Mouse (Mus musculus): ENCODE measurements at regions not wholly inside any gene's neighbourhood (a gene's known extent, or its start where the extent isn't known, plus 50 kb on each side); places are given as distances from the start of the nearest gene placed in this dataset.

- peaks cover 10% of the 10 kb centered on the region for H3K4me1 ChIP-seq (ENCODE audit: control insufficient read depth, insufficient read depth, low read length)
- ATAC-seq: no peak
These were observed 72.2 kb upstream of the Nkd1 start for GRCm38 (mm10) chr8:88449001-88449400.

GRCm38 (mm10) chr8:88449534-88449933 is 71.6 kb upstream of the Nkd1 start:
- no peaks in the 10 kb centered on the region for H3K36me3 ChIP-seq (ENCODE audit: control insufficient read depth, insufficient read depth, low read length)
- no peaks in the 10 kb centered on the region for H3K9me3 ChIP-seq (ENCODE audit: control insufficient read depth, low read length)
- no peak for ATAC-seq
- WGBS: 73% methylated on average over 5 of the region's 5 CpGs
- peaks cover 11% of the 10 kb centered on the region for H3K4me1 ChIP-seq (ENCODE audit: control insufficient read depth, insufficient read depth, low read length)
- no peak overlapping the region for H3K9ac ChIP-seq (ENCODE audit: low read depth, low read length)
- no peak overlapping the region for H3K27ac ChIP-seq (ENCODE audit: low read length)
- no peak overlapping the region for H3K4me3 ChIP-seq (ENCODE audit: low read length)
- H3K27me3 ChIP-seq (replicated peaks; ENCODE audit: control insufficient read depth, insufficient read depth, low read length): peaks cover 36% of the 10 kb centered on the region
- no peak overlapping the region for H3K4me2 ChIP-seq (ENCODE audit: low read depth, low read length)

More at GRCm38 (mm10) chr8:88449001-88449400, 72.2 kb upstream of the Nkd1 start:
- no peak overlapping the region for H3K4me3 ChIP-seq (ENCODE audit: low read length)
- H3K9ac ChIP-seq (ENCODE audit: low read depth, low read length): no peak overlapping the region
- 89% methylated on average over 9 of the region's 9 CpGs for WGBS
- H3K4me2 ChIP-seq (ENCODE audit: low read depth, low read length): no peak overlapping the region
- peaks cover 31% of the 10 kb centered on the region for H3K27me3 ChIP-seq (replicated peaks; ENCODE audit: control insufficient read depth, insufficient read depth, low read length)
- H3K9me3 ChIP-seq (ENCODE audit: control insufficient read depth, low read length): no peaks in the 10 kb centered on the region
- H3K27ac ChIP-seq (ENCODE audit: low read length): no peak overlapping the region
- no peaks in the 10 kb centered on the region for H3K36me3 ChIP-seq (ENCODE audit: control insufficient read depth, insufficient read depth, low read length)

GRCm38 (mm10) chr8:88450864-88451657 is 70.1 kb upstream of the Nkd1 start:
- Histone ChIP-seq H3K27ac (ENCODE audit: low read length) (no peak overlapping the region), H3K36me3 (ENCODE audit: control insufficient read depth, insufficient read depth, low read length) (no peaks in the 10 kb centered on the region), H3K4me1 (ENCODE audit: control insufficient read depth, insufficient read depth, low read length) (peaks cover 20% of the 10 kb centered on the region), H3K4me2 (ENCODE audit: low read depth, low read length) (peak overlapping the region; percentile 30), H3K27me3 (replicated peaks; ENCODE audit: control insufficient read depth, insufficient read depth, low read length) (peaks cover 50% of the 10 kb centered on the region), H3K9me3 (ENCODE audit: control insufficient read depth, low read length) (no peaks in the 10 kb centered on the region), H3K4me3 (ENCODE audit: low read length) (no peak overlapping the region; the same call in 1 of the 2 replicates), H3K9ac (ENCODE audit: low read depth, low read length) (peak overlapping the region; percentile 10; the same call in 1 of the 2 replicates)
- 12% methylated on average over 26 of the region's 26 CpGs for WGBS
- no peak for ATAC-seq

GRCm38 (mm10) chr8:88451658-88452500 is 69.3 kb upstream of the Nkd1 start:
- H3K9ac ChIP-seq (ENCODE audit: low read depth, low read length): 0 out of 2 replicates have a peak overlapping the region, but pooled peaks have one; percentile 10
- peak overlapping the region; percentile 30 for H3K4me2 ChIP-seq (ENCODE audit: low read depth, low read length)
- WGBS: 30% methylated on average over 17 of the region's 17 CpGs
- no peak overlapping the region for H3K27ac ChIP-seq (ENCODE audit: low read length)
- no peak for ATAC-seq
- peaks cover 20% of the 10 kb centered on the region for H3K4me1 ChIP-seq (ENCODE audit: control insufficient read depth, insufficient read depth, low read length)
- H3K36me3 ChIP-seq (ENCODE audit: control insufficient read depth, insufficient read depth, low read length): no peaks in the 10 kb centered on the region
- H3K9me3 ChIP-seq (ENCODE audit: control insufficient read depth, low read length): no peaks in the 10 kb centered on the region
- no peak overlapping the region; the same call in 1 of the 2 replicates for H3K4me3 ChIP-seq (ENCODE audit: low read length)
- peaks cover 52% of the 10 kb centered on the region for H3K27me3 ChIP-seq (replicated peaks; ENCODE audit: control insufficient read depth, insufficient read depth, low read length)

- ATAC-seq: no peak
- peaks cover 52% of the 10 kb centered on the region for H3K27me3 ChIP-seq (replicated peaks; ENCODE audit: control insufficient read depth, insufficient read depth, low read length)
These were observed 68.7 kb upstream of the Nkd1 start for GRCm38 (mm10) chr8:88452501-88452847.

GRCm38 (mm10) chr8:88454048-88454696 is 67.0 kb upstream of the Nkd1 start:
- Histone ChIP-seq H3K4me1 (ENCODE audit: control insufficient read depth, insufficient read depth, low read length) (peaks cover 20% of the 10 kb centered on the region), H3K4me3 (ENCODE audit: low read length) (peak overlapping the region; percentile 66), H3K9me3 (ENCODE audit: control insufficient read depth, low read length) (no peaks in the 10 kb centered on the region), H3K36me3 (ENCODE audit: control insufficient read depth, insufficient read depth, low read length) (no peaks in the 10 kb centered on the region), H3K27ac (ENCODE audit: low read length) (no peak overlapping the region), H3K4me2 (ENCODE audit: low read depth, low read length) (peak overlapping the region; percentile 100), H3K9ac (ENCODE audit: low read depth, low read length) (peak overlapping the region; percentile 68), H3K27me3 (replicated peaks; ENCODE audit: control insufficient read depth, insufficient read depth, low read length) (peaks cover 52% of the 10 kb centered on the region)
- under 1% methylated on average over 75 of the region's 75 CpGs for WGBS
- ATAC-seq: peak; percentile 83

More at GRCm38 (mm10) chr8:88452501-88452847, 68.7 kb upstream of the Nkd1 start:
- Histone ChIP-seq H3K27ac (ENCODE audit: low read length) (no peak overlapping the region), H3K36me3 (ENCODE audit: control insufficient read depth, insufficient read depth, low read length) (no peaks in the 10 kb centered on the region), H3K4me3 (ENCODE audit: low read length) (no peak overlapping the region), H3K4me2 (ENCODE audit: low read depth, low read length) (no peak overlapping the region), H3K9me3 (ENCODE audit: control insufficient read depth, low read length) (no peaks in the 10 kb centered on the region), H3K9ac (ENCODE audit: low read depth, low read length) (no peak overlapping the region), H3K4me1 (ENCODE audit: control insufficient read depth, insufficient read depth, low read length) (peaks cover 20% of the 10 kb centered on the region)
- 79% methylated on average over 6 of the region's 6 CpGs for WGBS

GRCm38 (mm10) chr8:88454906-88455305 is 66.2 kb upstream of the Nkd1 start:
- Histone ChIP-seq H3K9me3 (ENCODE audit: control insufficient read depth, low read length) (no peaks in the 10 kb centered on the region), H3K36me3 (ENCODE audit: control insufficient read depth, insufficient read depth, low read length) (no peaks in the 10 kb centered on the region), H3K4me1 (ENCODE audit: control insufficient read depth, insufficient read depth, low read length) (peaks cover 20% of the 10 kb centered on the region), H3K27ac (ENCODE audit: low read length) (no peak overlapping the region), H3K4me2 (ENCODE audit: low read depth, low read length) (peak overlapping the region; percentile 100), H3K27me3 (replicated peaks; ENCODE audit: control insufficient read depth, insufficient read depth, low read length) (peaks cover 52% of the 10 kb centered on the region), H3K4me3 (ENCODE audit: low read length) (peak overlapping the region; percentile 66; the same call in 1 of the 2 replicates), H3K9ac (ENCODE audit: low read depth, low read length) (0 out of 2 replicates have a peak overlapping the region, but pooled peaks have one; percentile 29)
- ATAC-seq: no peak
- 7% methylated on average over 4 of the region's 4 CpGs for WGBS

GRCm38 (mm10) chr8:88455434-88456020 is 65.6 kb upstream of the Nkd1 start:
- Histone ChIP-seq H3K4me3 (ENCODE audit: low read length) (peak overlapping the region; percentile 16; the same call in 1 of the 2 replicates), H3K9me3 (ENCODE audit: control insufficient read depth, low read length) (peaks cover 2% of the 10 kb centered on the region; the same call in 1 of the 2 replicates), H3K4me1 (ENCODE audit: control insufficient read depth, insufficient read depth, low read length) (peaks cover 20% of the 10 kb centered on the region), H3K27me3 (replicated peaks; ENCODE audit: control insufficient read depth, insufficient read depth, low read length) (peaks cover 52% of the 10 kb centered on the region), H3K27ac (ENCODE audit: low read length) (no peak overlapping the region), H3K36me3 (ENCODE audit: control insufficient read depth, insufficient read depth, low read length) (no peaks in the 10 kb centered on the region), H3K4me2 (ENCODE audit: low read depth, low read length) (peak overlapping the region; percentile 35), H3K9ac (ENCODE audit: low read depth, low read length) (peak overlapping the region; percentile 29; the same call in 1 of the 2 replicates)
- 8% methylated on average over 28 of the region's 28 CpGs for WGBS
- ATAC-seq: no peak

Measured in intestine, embryonic 16.5 days (tissue).